Mouse (Mus musculus): ENCODE measurements around the gene Btbd2.

GRCm38 (mm10) chr10:80628925-80629324 is 27.9 kb downstream of the Btbd2 start:
- no peak for TF ChIP-seq CTCF (IDR thresholded peaks at IDR 0.05; ENCODE audit: extremely low read depth, insufficient read depth, insufficient read length, insufficient replicate concordance)
- TF ChIP-seq POLR2A (IDR thresholded peaks at IDR 0.05; ENCODE audit: low read depth, low read length) = no peak
